Mouse (Mus musculus) liver, adult 2 months (tissue): ENCODE results near the gene Fbxo36. TPM values are rescaled to one million over a fixed set of nuclear protein-coding genes. Genes with fewer than 3 reads are reported as not detected.

ENCODE experiments used
- DNase-seq: peaks from one replicate; pipeline ENCODE4 v3.0.0-alpha.2; 2011; ENCODE audit warnings: low read depth, low spot score; ENCODE audit errors: extremely low read depth
- H3K27ac ChIP-seq: fragments of 200-500 bp; replicated peaks from 2 replicates; pipeline ENCODE4 v1.5.1; 2012; ENCODE audit warnings: low read depth, mild to moderate bottlenecking, control low read depth, inconsistent platforms, low read length; ENCODE audit not compliant: insufficient read depth
- H3K27me3 ChIP-seq: fragments of 200-500 bp; 2 replicates; pipeline ENCODE4 v1.6.1; 2012; ENCODE audit warnings: mild to moderate bottlenecking, moderate library complexity, low read length, inconsistent platforms; ENCODE audit not compliant: control insufficient read depth, insufficient read depth
- H3K36me3 ChIP-seq: fragments of 200-500 bp; 2 replicates; pipeline ENCODE4 v1.6.1; 2012; ENCODE audit warnings: low read length, inconsistent platforms; ENCODE audit not compliant: control insufficient read depth, insufficient read depth
- H3K4me1 ChIP-seq: fragments of 200-500 bp; 2 replicates; pipeline ENCODE4 v1.6.1; 2011; ENCODE audit warnings: low read length; ENCODE audit not compliant: control insufficient read depth, insufficient read depth
- H3K4me3 ChIP-seq: fragments of 200-500 bp; 2 replicates; pipeline ENCODE4 v1.5.1; 2011; ENCODE audit warnings: low read depth, mild to moderate bottlenecking, control low read depth, low read length, moderate library complexity; ENCODE audit not compliant: insufficient read depth
- H3K79me2 ChIP-seq: fragments of 200-500 bp; 2 replicates; pipeline ENCODE4 v1.6.1; 2012; ENCODE audit warnings: inconsistent platforms, mild to moderate bottlenecking, low read length, moderate library complexity; ENCODE audit not compliant: control insufficient read depth, insufficient read depth
- H3K9ac ChIP-seq: fragments of 200-500 bp; 2 replicates; pipeline ENCODE4 v1.6.1; 2012; ENCODE audit warnings: low read depth, mild to moderate bottlenecking, control low read depth, inconsistent platforms, low read length
- CTCF ChIP-seq: fragments of 200-500 bp; IDR thresholded peaks from 2 replicates; pipeline ENCODE4 v1.5.1; 2011; ENCODE audit warnings: low read depth, low read length, control low read depth
- POLR2A ChIP-seq: fragments of 200-500 bp; IDR thresholded peaks from 2 replicates; pipeline ENCODE4 v1.6.1; 2011; ENCODE audit warnings: low read length, control low read depth; ENCODE audit not compliant: insufficient read depth; ENCODE audit errors: extremely low read depth
- WGBS: fragments of 180-500 bp; shearing (Covaris S2); methylation state at CpG from one replicate; pipeline ENCODE4 v1.1.7; 2018; 5-methylcytosine and 5-hydroxymethylcytosine counted together
- polyA plus RNA-seq: library from polyadenylated mRNA; depleted of rRNA; stranded (reverse); fragments of >200 nt; gene quantifications from 2 replicates; pipeline ENCODE4 v1.2.3, GENCODE M21; 2012; rRNA removed
- total RNA-seq: library from RNA; depleted of rRNA; stranded (reverse); fragments of >200 nt; gene quantifications from 2 replicates; pipeline ENCODE4 v1.2.3, GENCODE M21; 2014; rRNA removed

Fbxo36 gene
- total RNA-seq (3.2 and 5.6 TPM in 2 replicates), polyA plus RNA-seq (6.6 and 6.8 TPM in 2 replicates)

- TF ChIP-seq CTCF (0 out of 2 replicates have a peak, but pooled peaks have one; percentile 0), POLR2A (peak; percentile 51; the same call in 1 of the 2 replicates)
- Histone ChIP-seq H3K27ac (peak within 1 kb of the TSS; percentile 89), H3K36me3 (no peaks in the 10 kb centered on the region), H3K27me3 (no peaks in the 10 kb centered on the region), H3K9ac (peak within 1 kb of the TSS; percentile 99), H3K4me3 (peak within 1 kb of the TSS; percentile 77), H3K79me2 (peaks cover 10% of the 10 kb centered on the region), H3K4me1 (no peaks in the 10 kb centered on the region)
- DNase-seq, result peak; percentile 88
- under 1% methylated on average over 54 of the region's 54 CpGs for WGBS
Measured at GRCm38 (mm10) chr1:84839309-84840017, at the start of gene Fbxo36. Fbxo36 (plus strand) TSS chr1:84839841.

GRCm38 (mm10) chr1:84791393-84791792, 48.2 kb upstream of the Fbxo36 start:
- no peak for DNase-seq
- peaks cover 41% of the 10 kb centered on the region for H3K36me3 ChIP-seq
- no peak overlapping the region for H3K9ac ChIP-seq

GRCm38 (mm10) chr1:84795335-84795734, 44.3 kb upstream of the Fbxo36 start:
- Histone ChIP-seq H3K9ac (no peak overlapping the region), H3K27ac (no peak overlapping the region), H3K4me3 (no peak overlapping the region), H3K27me3 (no peaks in the 10 kb centered on the region), H3K4me1 (peaks cover 9% of the 10 kb centered on the region), H3K36me3 (peaks cover 28% of the 10 kb centered on the region), H3K79me2 (peaks cover 15% of the 10 kb centered on the region; the same call in 1 of the 2 replicates)
- no peak for DNase-seq
- 94% methylated on average over 7 of the region's 7 CpGs for WGBS
- TF ChIP-seq POLR2A, result no peak
- no peak for TF ChIP-seq CTCF

More at GRCm38 (mm10) chr1:84791393-84791792, 48.2 kb upstream of the Fbxo36 start:
- no peaks in the 10 kb centered on the region for H3K27me3 ChIP-seq
- no peak overlapping the region for H3K4me3 ChIP-seq
- TF ChIP-seq POLR2A (no peak), CTCF (no peak)
- WGBS, result 87% methylated on average over 2 of the region's 2 CpGs
- no peak overlapping the region for H3K27ac ChIP-seq
- H3K79me2 ChIP-seq, result peaks cover 9% of the 10 kb centered on the region; the same call in 1 of the 2 replicates
- H3K4me1 ChIP-seq, result no peaks in the 10 kb centered on the region

- Histone ChIP-seq H3K27me3 (no peaks in the 10 kb centered on the region), H3K27ac (no peak overlapping the region), H3K9ac (no peak overlapping the region), H3K4me3 (no peak overlapping the region), H3K79me2 (peaks cover 17% of the 10 kb centered on the region; the same call in 1 of the 2 replicates), H3K4me1 (peaks cover 9% of the 10 kb centered on the region), H3K36me3 (peaks cover 6% of the 10 kb centered on the region)
- no peak for DNase-seq
- TF ChIP-seq POLR2A, result no peak
- TF ChIP-seq CTCF, result no peak
Measured at GRCm38 (mm10) chr1:84799166-84799565, 40.5 kb upstream of the Fbxo36 start.

GRCm38 (mm10) chr1:84803788-84804187, 35.9 kb upstream of the Fbxo36 start:
- peaks cover 2% of the 10 kb centered on the region; the same call in 1 of the 2 replicates for H3K36me3 ChIP-seq
- no peak for DNase-seq
- no peak overlapping the region for H3K9ac ChIP-seq
- WGBS, result 38% methylated on average over 1 of the region's 1 CpGs
- peaks cover 11% of the 10 kb centered on the region; the same call in 1 of the 2 replicates for H3K79me2 ChIP-seq
- H3K4me1 ChIP-seq, result peaks cover 6% of the 10 kb centered on the region; the same call in 1 of the 2 replicates
- no peak overlapping the region for H3K4me3 ChIP-seq
- no peak overlapping the region for H3K27ac ChIP-seq
- TF ChIP-seq CTCF, result no peak
- no peak for TF ChIP-seq POLR2A
- H3K27me3 ChIP-seq, result no peaks in the 10 kb centered on the region

- no peak overlapping the region for H3K27ac ChIP-seq
- H3K79me2 ChIP-seq, result peaks cover 12% of the 10 kb centered on the region; the same call in 1 of the 2 replicates
- peaks cover 14% of the 10 kb centered on the region for H3K36me3 ChIP-seq
- no peaks in the 10 kb centered on the region for H3K27me3 ChIP-seq
- H3K9ac ChIP-seq, result no peak overlapping the region
- H3K4me3 ChIP-seq, result no peak overlapping the region
- TF ChIP-seq POLR2A (no peak), CTCF (no peak)
- H3K4me1 ChIP-seq, result peaks cover 3% of the 10 kb centered on the region; the same call in 1 of the 2 replicates
- no peak for DNase-seq
- 89% methylated on average over 1 of the region's 1 CpGs for WGBS
Measured at GRCm38 (mm10) chr1:84817596-84817995, 22.0 kb upstream of the Fbxo36 start.
